Mouse (Mus musculus): Measurements from ENCODE around the gene Tnnt1. TPM values are rescaled to one million over a fixed set of nuclear protein-coding genes. Genes with fewer than 3 reads are reported as not detected.
"Not testable (repeated sequence)": the region's sequence is repeated elsewhere in the genome, so short reads cannot be mapped to it uniquely, and the experiment has no call there.

The Tnnt1 gene
- polyA plus RNA-seq, 1 experiment from 2014 or later = 72.7 TPM

DNA sequence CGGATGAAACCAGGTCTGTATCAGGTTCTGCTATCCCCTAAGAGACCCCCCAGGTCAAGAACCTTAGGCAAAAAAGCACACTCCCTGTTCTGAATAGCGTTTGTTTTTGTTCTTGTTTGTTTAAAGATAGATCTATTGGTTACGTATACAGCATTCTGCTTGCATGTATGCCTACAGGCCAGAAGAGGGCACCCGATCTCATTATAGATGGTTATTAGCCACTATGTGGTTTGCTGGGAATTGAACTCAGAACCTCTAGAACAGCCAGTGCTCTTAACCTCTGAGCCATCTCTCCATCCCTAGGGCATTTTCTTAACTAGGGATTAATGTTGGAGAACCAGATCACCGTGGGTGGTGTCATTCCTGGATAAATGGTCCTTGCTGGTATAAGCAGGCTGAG lies 25.2 kb upstream of the Tnnt1 start:
- H3K9ac ChIP-seq (ENCODE audit: low read length) = no peak overlapping the region
- H3K36me3 ChIP-seq (ENCODE audit: control insufficient read depth, insufficient read depth, low read length) = no peaks in the 10 kb centered on the region
- WGBS = 59% methylated on average over 5 of the region's 5 CpGs
- no peaks in the 10 kb centered on the region for H3K27me3 ChIP-seq (ENCODE audit: control insufficient read depth, insufficient read depth, low read length)
- no peak overlapping the region for H3K4me3 ChIP-seq (ENCODE audit: low read depth, low read length)
- DNase-seq (ENCODE audit: low spot score) = no peak
- H3K4me1 ChIP-seq (ENCODE audit: control insufficient read depth, insufficient read depth, low read length) = 0 out of 2 replicates have a peak, but pooled peaks cover 3% of the 10 kb centered on the region
- no peak overlapping the region for H3K4me2 ChIP-seq (ENCODE audit: low read depth)
- no peaks in the 10 kb centered on the region for H3K9me3 ChIP-seq (ENCODE audit: control insufficient read depth, low read length)
- no peak overlapping the region for H3K27ac ChIP-seq (ENCODE audit: low read depth, low read length)
- no peak for ATAC-seq (ENCODE audit: insufficient read depth, low FRiP score, low TSS enrichment)

GRCm38 (mm10) chr7:4539019-4539418 lies 22.8 kb upstream of the Tnnt1 start:
- WGBS = 72% methylated on average over 2 of the region's 2 CpGs
- no peak overlapping the region for H3K4me2 ChIP-seq (ENCODE audit: low read depth)
- H3K27me3 ChIP-seq (ENCODE audit: control insufficient read depth, insufficient read depth, low read length) = no peaks in the 10 kb centered on the region
- no peak for ATAC-seq (ENCODE audit: insufficient read depth, low FRiP score, low TSS enrichment)
- no peak overlapping the region for H3K27ac ChIP-seq (ENCODE audit: low read depth, low read length)
- no peak for DNase-seq (ENCODE audit: low spot score)
- no peak overlapping the region for H3K9ac ChIP-seq (ENCODE audit: low read length)
- no peaks in the 10 kb centered on the region for H3K9me3 ChIP-seq (ENCODE audit: control insufficient read depth, low read length)
- no peaks in the 10 kb centered on the region for H3K4me1 ChIP-seq (ENCODE audit: control insufficient read depth, insufficient read depth, low read length)
- H3K4me3 ChIP-seq (ENCODE audit: low read depth, low read length) = no peak overlapping the region
- H3K36me3 ChIP-seq (ENCODE audit: control insufficient read depth, insufficient read depth, low read length) = no peaks in the 10 kb centered on the region

DNA sequence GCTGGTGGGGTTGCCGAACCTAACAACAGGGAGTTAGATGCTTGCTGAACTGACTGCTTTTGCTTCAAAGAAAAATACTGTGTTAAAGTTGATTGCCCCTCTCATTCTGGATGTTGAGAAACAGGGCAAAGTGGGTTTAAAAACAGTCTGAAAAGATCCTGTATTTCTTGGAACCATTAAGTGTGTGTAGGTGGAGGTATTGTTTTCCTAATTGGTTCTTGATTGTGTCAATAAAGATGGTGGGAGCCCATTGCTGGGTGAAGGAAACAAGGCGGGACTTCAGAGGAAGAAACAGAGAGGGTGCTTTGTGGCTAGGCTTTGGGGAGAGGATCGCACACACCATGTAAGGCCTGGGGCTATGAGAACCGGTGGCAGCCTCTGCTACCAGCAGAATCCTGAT lies 21.0 kb upstream of the Tnnt1 start:
- H3K9ac ChIP-seq (ENCODE audit: low read length) = no peak overlapping the region
- H3K4me1 ChIP-seq (ENCODE audit: control insufficient read depth, insufficient read depth, low read length) = no peaks in the 10 kb centered on the region
- no peak overlapping the region for H3K4me3 ChIP-seq (ENCODE audit: low read depth, low read length)
- no peak overlapping the region for H3K27ac ChIP-seq (ENCODE audit: low read depth, low read length)
- H3K9me3 ChIP-seq (ENCODE audit: control insufficient read depth, low read length) = no peaks in the 10 kb centered on the region
- no peak overlapping the region for H3K4me2 ChIP-seq (ENCODE audit: low read depth)
- ATAC-seq (ENCODE audit: insufficient read depth, low FRiP score, low TSS enrichment) (no peak), DNase-seq (ENCODE audit: low spot score) (no peak)
- 54% methylated on average over 4 of the region's 4 CpGs for WGBS
- H3K36me3 ChIP-seq (ENCODE audit: control insufficient read depth, insufficient read depth, low read length) = no peaks in the 10 kb centered on the region
- H3K27me3 ChIP-seq (ENCODE audit: control insufficient read depth, insufficient read depth, low read length) = no peaks in the 10 kb centered on the region

DNA sequence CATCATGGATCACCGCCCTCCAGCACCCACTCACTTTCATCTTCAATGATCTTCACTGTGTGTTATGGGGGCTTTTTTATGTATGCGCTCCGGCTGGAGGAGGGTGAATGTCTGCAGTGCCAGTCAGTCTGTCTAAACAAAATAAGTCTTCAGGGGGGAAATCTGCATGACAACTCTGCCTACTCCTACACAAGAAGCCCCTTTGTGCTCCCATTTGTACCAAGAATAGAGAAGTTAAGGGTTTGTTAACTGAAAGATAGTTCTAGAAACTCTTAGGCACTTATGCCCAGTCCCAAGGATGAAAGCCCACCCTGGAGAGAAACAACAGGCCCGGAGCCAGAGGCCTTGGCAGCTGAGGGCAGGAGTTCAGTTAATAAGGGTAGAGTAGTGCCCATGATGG lies 20.2 kb upstream of the Tnnt1 start:
- DNase-seq (ENCODE audit: low spot score) (no peak), ATAC-seq (ENCODE audit: insufficient read depth, low FRiP score, low TSS enrichment) (no peak)
- Histone ChIP-seq H3K4me1 (ENCODE audit: control insufficient read depth, insufficient read depth, low read length) (no peaks in the 10 kb centered on the region), H3K4me2 (ENCODE audit: low read depth) (no peak overlapping the region), H3K36me3 (ENCODE audit: control insufficient read depth, insufficient read depth, low read length) (no peaks in the 10 kb centered on the region), H3K9me3 (ENCODE audit: control insufficient read depth, low read length) (no peaks in the 10 kb centered on the region), H3K4me3 (ENCODE audit: low read depth, low read length) (no peak overlapping the region), H3K27me3 (ENCODE audit: control insufficient read depth, insufficient read depth, low read length) (no peaks in the 10 kb centered on the region), H3K9ac (ENCODE audit: low read length) (no peak overlapping the region), H3K27ac (ENCODE audit: low read depth, low read length) (no peak overlapping the region)
- 91% methylated on average over 4 of the region's 4 CpGs for WGBS

DNA sequence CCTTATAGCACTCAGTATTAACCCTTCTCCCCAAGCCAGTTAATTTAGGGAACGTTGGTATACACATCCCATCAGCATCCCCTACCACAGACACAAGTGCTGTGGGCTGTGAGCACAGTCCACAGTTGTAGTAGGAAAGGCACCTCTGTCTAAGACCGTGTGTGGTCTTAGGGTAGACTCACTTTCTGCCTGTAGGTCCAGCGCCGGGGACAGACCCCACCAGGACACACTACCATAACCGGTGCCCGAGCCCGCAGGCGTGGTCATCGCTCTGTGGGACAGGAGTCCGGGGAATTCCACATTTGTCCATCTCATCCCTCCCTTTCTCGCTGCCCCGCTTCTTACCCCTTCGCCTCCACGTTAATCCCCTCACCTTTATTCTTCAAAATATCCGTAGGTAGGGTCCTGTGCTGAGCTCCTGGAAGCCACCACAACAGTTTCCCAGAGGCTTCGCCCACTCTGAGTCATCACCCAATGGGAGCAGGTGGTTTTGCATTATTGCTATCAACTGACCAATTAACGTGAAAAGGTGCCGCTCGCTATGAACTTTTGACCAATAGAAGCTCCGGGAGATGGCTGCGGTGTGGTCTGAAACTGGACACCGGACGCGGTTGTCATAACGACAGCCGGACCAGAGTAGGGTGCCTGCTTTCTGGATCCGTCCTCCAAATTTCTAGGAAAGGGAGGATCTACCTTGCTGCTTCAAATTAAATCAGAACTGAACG lies 16.0 kb upstream of the Tnnt1 start, which contains the start of gene Dnaaf3:
Dnaaf3 (minus strand) TSS at position 449 of the 725 bp plus-strand sequence.
- H3K36me3 ChIP-seq (ENCODE audit: control insufficient read depth, insufficient read depth, low read length) = no peaks in the 10 kb centered on the region
- 6% methylated on average over 28 of the region's 28 CpGs for WGBS
- H3K27ac ChIP-seq (ENCODE audit: low read depth, low read length) = no peak within 1 kb of the TSS
- 0 out of 2 replicates have a peak, but pooled peaks cover 3% of the 10 kb centered on the region for H3K27me3 ChIP-seq (ENCODE audit: control insufficient read depth, insufficient read depth, low read length)
- H3K9me3 ChIP-seq (ENCODE audit: control insufficient read depth, low read length) = no peaks in the 10 kb centered on the region
- H3K4me2 ChIP-seq (ENCODE audit: low read depth) = peak within 1 kb of the TSS; percentile 62
- DNase-seq (ENCODE audit: low spot score) = peak; percentile 83
- H3K4me1 ChIP-seq (ENCODE audit: control insufficient read depth, insufficient read depth, low read length) = no peaks in the 10 kb centered on the region
- peak within 1 kb of the TSS; percentile 32 for H3K4me3 ChIP-seq (ENCODE audit: low read depth, low read length)
- H3K9ac ChIP-seq (ENCODE audit: low read length) = peak within 1 kb of the TSS; percentile 14
- ATAC-seq (ENCODE audit: insufficient read depth, low FRiP score, low TSS enrichment) = peak; percentile 94

DNA sequence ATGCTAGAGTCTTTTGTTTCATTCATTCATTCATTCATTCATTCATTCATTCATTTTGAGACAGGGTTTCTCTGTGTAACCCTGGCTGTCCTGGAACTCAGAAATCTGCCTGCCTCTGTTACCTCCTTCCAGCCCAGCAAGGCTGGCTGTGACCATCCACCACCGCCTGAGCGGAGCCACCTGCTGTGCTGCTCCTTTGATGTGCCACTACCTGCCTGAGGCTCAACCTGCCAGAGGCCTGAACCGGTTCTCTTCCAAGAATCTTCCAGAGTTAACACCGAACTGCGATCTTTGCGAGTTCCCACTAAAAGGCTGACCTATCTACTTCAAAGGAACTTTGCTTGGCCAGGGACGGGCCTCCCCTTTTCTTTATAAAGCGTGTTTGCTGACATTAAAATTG lies 14.0 kb upstream of the Tnnt1 start:
- H3K4me3 ChIP-seq (ENCODE audit: low read depth, low read length); H3K9me3 ChIP-seq (ENCODE audit: control insufficient read depth, low read length); H3K4me2 ChIP-seq (ENCODE audit: low read depth); H3K36me3 ChIP-seq (ENCODE audit: control insufficient read depth, insufficient read depth, low read length); ATAC-seq (ENCODE audit: insufficient read depth, low FRiP score, low TSS enrichment); H3K4me1 ChIP-seq (ENCODE audit: control insufficient read depth, insufficient read depth, low read length); H3K27me3 ChIP-seq (ENCODE audit: control insufficient read depth, insufficient read depth, low read length); H3K27ac ChIP-seq (ENCODE audit: low read depth, low read length); H3K9ac ChIP-seq (ENCODE audit: low read length); DNase-seq (ENCODE audit: low spot score): not testable (repeated sequence)
- 48% methylated on average over 7 of the region's 8 CpGs for WGBS

DNA sequence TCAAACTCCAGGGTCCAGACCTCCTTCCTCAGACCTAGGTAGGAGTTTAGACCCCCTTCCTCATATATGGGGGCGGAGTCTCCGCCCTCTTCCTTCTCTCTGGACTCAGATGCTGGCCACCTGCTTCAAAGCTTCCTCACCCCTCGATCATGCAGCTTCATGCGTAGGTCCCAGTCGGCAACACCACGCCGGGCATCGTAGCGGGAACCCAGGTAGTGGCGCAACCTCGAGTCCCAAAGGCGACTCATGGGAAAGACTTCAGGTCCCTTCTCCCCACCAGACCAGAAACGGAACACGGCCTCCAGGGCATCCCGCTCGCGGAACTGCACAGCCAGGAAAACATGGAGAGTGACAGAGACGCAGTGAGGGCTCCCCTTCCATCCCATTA lies 11.1 kb upstream of the Tnnt1 start:
- H3K27me3 ChIP-seq (ENCODE audit: control insufficient read depth, insufficient read depth, low read length) = 0 out of 2 replicates have a peak, but pooled peaks cover 3% of the 10 kb centered on the region
- no peaks in the 10 kb centered on the region for H3K36me3 ChIP-seq (ENCODE audit: control insufficient read depth, insufficient read depth, low read length)
- H3K9me3 ChIP-seq (ENCODE audit: control insufficient read depth, low read length) = no peaks in the 10 kb centered on the region
- 45% methylated on average over 18 of the region's 18 CpGs for WGBS
- H3K27ac ChIP-seq (ENCODE audit: low read depth, low read length) = no peak overlapping the region
- peak overlapping the region; percentile 46; the same call in 1 of the 2 replicates for H3K9ac ChIP-seq (ENCODE audit: low read length)
- peak overlapping the region; percentile 32 for H3K4me2 ChIP-seq (ENCODE audit: low read depth)
- no peaks in the 10 kb centered on the region for H3K4me1 ChIP-seq (ENCODE audit: control insufficient read depth, insufficient read depth, low read length)
- ATAC-seq (ENCODE audit: insufficient read depth, low FRiP score, low TSS enrichment) (no peak), DNase-seq (ENCODE audit: low spot score) (peak; percentile 8)
- no peak overlapping the region for H3K4me3 ChIP-seq (ENCODE audit: low read depth, low read length)

DNA sequence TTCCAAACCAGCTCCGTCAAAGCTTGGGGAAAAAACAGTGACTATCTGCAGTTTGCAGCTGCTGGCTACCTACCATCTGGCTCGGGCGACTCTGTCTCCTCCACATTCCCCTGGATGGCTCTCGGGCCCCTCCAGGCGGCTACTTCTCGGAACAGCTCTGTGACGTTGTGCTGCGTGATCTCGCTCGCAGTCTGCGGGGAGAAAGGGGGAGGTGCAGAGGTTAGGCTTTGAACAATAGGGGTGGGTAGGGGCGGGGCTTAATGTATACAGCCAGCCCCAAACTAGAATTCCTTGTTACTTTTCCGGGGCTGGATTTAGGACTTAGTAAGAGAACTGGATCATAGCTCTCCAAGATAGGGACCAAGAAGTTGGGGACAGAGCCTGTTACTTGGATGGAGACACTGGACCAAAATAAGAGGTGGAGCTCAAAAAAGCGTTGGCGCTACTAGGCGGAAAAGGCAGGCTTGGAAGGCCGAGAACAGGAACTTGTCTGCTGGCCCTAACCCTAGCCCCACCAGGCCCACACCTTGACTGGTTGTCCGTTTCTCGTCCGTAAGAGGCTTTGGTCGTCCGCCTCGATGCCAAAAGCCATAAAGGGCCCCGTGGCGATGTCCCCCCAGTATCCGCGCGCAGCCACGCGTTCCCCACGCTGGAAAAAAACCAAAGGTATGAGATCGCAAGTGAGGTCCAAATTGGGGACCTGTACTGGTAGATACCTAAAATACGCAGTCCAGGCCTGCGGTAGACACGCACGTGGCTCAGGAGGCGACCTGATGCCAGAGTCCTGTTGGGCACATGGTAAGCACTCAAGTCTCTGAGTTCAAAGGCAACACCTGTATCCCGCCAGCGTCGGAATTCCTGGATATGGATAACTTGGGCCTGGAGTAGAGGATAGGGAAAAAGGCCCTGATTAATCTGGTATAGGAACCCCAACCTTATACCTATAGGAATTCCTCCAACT lies 10.4 kb upstream of the Tnnt1 start:
- peak overlapping the region; percentile 20; the same call in 1 of the 2 replicates for H3K4me3 ChIP-seq (ENCODE audit: low read depth, low read length)
- H3K9ac ChIP-seq (ENCODE audit: low read length) = peak overlapping the region; percentile 46
- H3K27me3 ChIP-seq (ENCODE audit: control insufficient read depth, insufficient read depth, low read length) = 0 out of 2 replicates have a peak, but pooled peaks cover 3% of the 10 kb centered on the region
- no peaks in the 10 kb centered on the region for H3K4me1 ChIP-seq (ENCODE audit: control insufficient read depth, insufficient read depth, low read length)
- DNase-seq (ENCODE audit: low spot score) (peak; percentile 92), ATAC-seq (ENCODE audit: insufficient read depth, low FRiP score, low TSS enrichment) (peak; percentile 90)
- no peak overlapping the region for H3K27ac ChIP-seq (ENCODE audit: low read depth, low read length)
- WGBS = 23% methylated on average over 40 of the region's 40 CpGs
- H3K36me3 ChIP-seq (ENCODE audit: control insufficient read depth, insufficient read depth, low read length) = no peaks in the 10 kb centered on the region
- H3K4me2 ChIP-seq (ENCODE audit: low read depth) = peak overlapping the region; percentile 32
- H3K9me3 ChIP-seq (ENCODE audit: control insufficient read depth, low read length) = no peaks in the 10 kb centered on the region
